Mouse (Mus musculus) stomach, postnatal 0 days (tissue): ENCODE measurements around the gene Adgrg6. TPM values are rescaled to one million over a fixed set of nuclear protein-coding genes. Genes with fewer than 3 reads are reported as not detected.

Experiments
- ATAC-seq: fragments of 200-750 bp; cut with Nextera tagmentation; 2 replicates; pipeline ENCODE4 v1.8.0; 2017; ENCODE audit not compliant: low FRiP score, low TSS enrichment
- DNase-seq: peaks from one replicate; pipeline ENCODE4 v3.0.0-alpha.2; 2016; ENCODE audit warnings: low spot score
- H3K27ac ChIP-seq: fragments of 300-500 bp; sonication (generic); replicated peaks from 2 replicates; pipeline ENCODE4 v1.5.1; 2014; ENCODE audit warnings: mild to moderate bottlenecking, control low read depth
- H3K27me3 ChIP-seq: fragments of 300-500 bp; sonication (generic); 2 replicates; pipeline ENCODE4 v1.6.1; 2014; ENCODE audit warnings: low read length; ENCODE audit not compliant: control insufficient read depth, insufficient read depth
- H3K36me3 ChIP-seq: fragments of 300-500 bp; sonication (generic); 2 replicates; pipeline ENCODE4 v1.6.1; 2014; ENCODE audit warnings: low read length, mixed read lengths; ENCODE audit not compliant: control insufficient read depth, insufficient read depth
- H3K4me1 ChIP-seq: fragments of 300-500 bp; sonication (generic); replicated peaks from 2 replicates; pipeline ENCODE4 v1.6.1; 2014; ENCODE audit warnings: antibody characterized with exemption; ENCODE audit not compliant: control insufficient read depth, insufficient read depth
- H3K4me2 ChIP-seq: fragments of 300-500 bp; sonication (generic); replicated peaks from 2 replicates; pipeline ENCODE4 v1.6.1; 2014; ENCODE audit warnings: low read depth, mild to moderate bottlenecking, control low read depth, moderate library complexity
- H3K4me3 ChIP-seq: fragments of 300-500 bp; sonication (generic); 2 replicates; pipeline ENCODE4 v1.5.1; 2014; ENCODE audit warnings: low read depth, low read length, control low read depth
- H3K9ac ChIP-seq: fragments of 300-500 bp; sonication (generic); 2 replicates; pipeline ENCODE4 v1.6.1; 2014; ENCODE audit warnings: mild to moderate bottlenecking, low read length, control low read depth, mixed read lengths
- H3K9me3 ChIP-seq: fragments of 300-500 bp; sonication (generic); 2 replicates; pipeline ENCODE4 v1.6.1; 2016; ENCODE audit warnings: low read length; ENCODE audit not compliant: control insufficient read depth
- CTCF ChIP-seq: IDR thresholded peaks from 2 replicates; pipeline ENCODE4 v1.5.1; 2016; ENCODE audit warnings: antibody characterized with exemption, low read depth, mild to moderate bottlenecking, moderate library complexity
- EP300 ChIP-seq: optimal IDR thresholded peaks from 2 replicates; pipeline ENCODE3; 2016; ENCODE audit warnings: antibody characterized with exemption
- WGBS: fragments of 180-500 bp; shearing (Covaris S2); extraction: QIAGEN DNeasy Blood & Tissue Kit; methylation state at CpG from one replicate; pipeline ENCODE4 v1.1.7; 2014; 5-methylcytosine and 5-hydroxymethylcytosine counted together
- polyA plus RNA-seq: library from polyadenylated mRNA; unstranded; fragments of >200 nt; fragmentation: Nextera tagmentation; extraction: Ambion mirVana; gene quantifications from 2 replicates; pipeline ENCODE4 v1.2.1, GENCODE M21; 2015

Adgrg6 gene
- polyA plus RNA-seq, 1 experiment from 2014 or later, result 8.1 TPM

DNA sequence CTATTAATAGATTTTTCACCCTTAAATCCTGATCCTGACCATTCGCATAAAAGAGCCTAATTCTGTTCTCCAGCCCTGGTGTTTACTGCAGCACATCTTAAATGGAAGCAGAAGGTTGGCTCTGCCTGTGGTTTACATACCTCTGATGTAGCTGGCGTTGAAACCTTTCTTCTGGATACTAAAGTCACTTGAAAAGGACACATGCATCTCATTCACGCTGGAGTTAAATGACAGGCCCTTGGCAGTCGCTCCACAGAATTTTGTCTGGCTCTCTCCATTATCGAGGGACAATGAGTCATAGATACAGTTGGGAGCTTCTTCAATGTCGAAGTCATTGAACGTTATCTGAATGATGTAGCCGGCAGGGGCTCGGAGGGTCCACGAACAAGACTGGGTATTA lies 76.8 kb downstream of the Adgrg6 start:
- ATAC-seq (no peak), DNase-seq (no peak)
- WGBS, result 78% methylated on average over 10 of the region's 10 CpGs
- Histone ChIP-seq H3K27ac (no peak overlapping the region), H3K9me3 (no peaks in the 10 kb centered on the region), H3K27me3 (no peaks in the 10 kb centered on the region), H3K4me2 (no peak overlapping the region), H3K4me1 (no peaks in the 10 kb centered on the region), H3K4me3 (no peak overlapping the region), H3K36me3 (no peaks in the 10 kb centered on the region), H3K9ac (no peak overlapping the region)
- TF ChIP-seq EP300, result no peak
- TF ChIP-seq CTCF, result no peak

DNA sequence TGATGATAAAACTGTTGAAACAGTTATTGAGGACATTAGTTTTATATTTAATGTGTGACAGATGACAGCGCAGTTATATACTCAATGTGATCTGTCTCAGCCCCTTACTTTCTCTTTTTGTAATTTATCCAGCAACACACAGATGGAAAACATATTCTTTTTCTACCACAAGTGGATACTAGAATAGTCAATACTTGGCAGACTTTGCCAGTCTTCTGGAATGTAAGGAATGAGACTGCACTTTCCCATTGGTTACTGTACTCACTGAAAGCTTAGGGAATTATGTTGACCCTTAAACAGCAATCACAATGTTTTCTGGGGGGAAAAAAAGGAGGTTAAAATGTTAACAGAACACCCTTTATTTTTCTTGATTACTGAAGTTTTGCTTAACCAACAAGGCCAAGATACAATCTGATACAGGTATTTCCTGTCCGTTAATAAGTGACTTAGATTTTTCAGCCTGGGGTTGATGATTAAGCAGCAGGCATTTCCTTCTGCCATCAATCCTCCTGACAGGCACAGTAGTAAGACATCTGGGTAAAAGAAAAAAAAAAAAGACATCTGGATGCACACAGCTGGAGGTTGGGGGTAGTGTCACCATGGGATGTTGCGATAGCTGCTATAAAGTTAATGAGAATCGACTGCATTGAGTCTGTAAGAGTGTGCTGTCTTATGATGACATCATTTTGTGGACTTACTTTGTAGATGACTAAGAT lies 81.5 kb downstream of the Adgrg6 start:
- Histone ChIP-seq H3K9me3 (no peaks in the 10 kb centered on the region), H3K9ac (no peak overlapping the region), H3K27ac (no peak overlapping the region), H3K27me3 (no peaks in the 10 kb centered on the region), H3K4me1 (no peaks in the 10 kb centered on the region), H3K4me3 (no peak overlapping the region), H3K36me3 (no peaks in the 10 kb centered on the region), H3K4me2 (no peak overlapping the region)
- ATAC-seq (0 out of 2 replicates have a peak, but pooled peaks have one; percentile 32), DNase-seq (no peak)
- WGBS, result 58% methylated on average over 4 of the region's 4 CpGs
- TF ChIP-seq CTCF, result no peak
- TF ChIP-seq EP300, result no peak

DNA sequence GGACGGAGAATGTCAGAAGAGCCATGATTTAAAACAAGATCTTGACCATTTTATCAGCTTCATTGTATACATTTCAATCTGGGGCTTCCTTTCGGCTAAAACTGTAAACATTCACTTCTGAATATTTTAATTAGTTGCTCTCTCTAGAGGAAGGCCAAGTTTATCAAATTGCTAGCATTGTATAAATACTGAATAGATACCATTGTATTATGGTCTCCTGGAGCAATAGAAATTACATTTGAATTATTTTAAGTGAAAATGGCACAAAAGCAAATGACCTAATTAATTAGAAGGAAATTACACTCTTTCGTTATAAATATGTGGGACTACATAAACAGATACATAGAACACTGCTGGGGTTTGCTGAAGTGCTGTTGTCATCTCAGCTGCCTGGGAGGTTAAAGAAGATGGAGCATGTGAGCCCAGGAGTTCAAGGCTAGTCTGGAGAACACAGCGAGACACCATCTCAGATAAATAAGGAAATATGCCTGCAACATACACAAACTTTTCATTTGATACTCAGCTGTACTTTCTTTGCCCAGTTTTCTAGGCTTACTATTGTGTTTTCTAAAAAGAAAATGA lies 84.4 kb downstream of the Adgrg6 start:
- H3K4me1 ChIP-seq, result no peaks in the 10 kb centered on the region
- no peak overlapping the region for H3K9ac ChIP-seq
- H3K9me3 ChIP-seq, result no peaks in the 10 kb centered on the region
- no peak for DNase-seq
- WGBS, result 56% methylated on average over 4 of the region's 4 CpGs
- H3K27me3 ChIP-seq, result no peaks in the 10 kb centered on the region
- ATAC-seq, result no peak
- H3K36me3 ChIP-seq, result no peaks in the 10 kb centered on the region
- no peak overlapping the region for H3K4me3 ChIP-seq
- TF ChIP-seq EP300 (no peak), CTCF (no peak)
- no peak overlapping the region for H3K4me2 ChIP-seq
- H3K27ac ChIP-seq, result no peak overlapping the region

DNA sequence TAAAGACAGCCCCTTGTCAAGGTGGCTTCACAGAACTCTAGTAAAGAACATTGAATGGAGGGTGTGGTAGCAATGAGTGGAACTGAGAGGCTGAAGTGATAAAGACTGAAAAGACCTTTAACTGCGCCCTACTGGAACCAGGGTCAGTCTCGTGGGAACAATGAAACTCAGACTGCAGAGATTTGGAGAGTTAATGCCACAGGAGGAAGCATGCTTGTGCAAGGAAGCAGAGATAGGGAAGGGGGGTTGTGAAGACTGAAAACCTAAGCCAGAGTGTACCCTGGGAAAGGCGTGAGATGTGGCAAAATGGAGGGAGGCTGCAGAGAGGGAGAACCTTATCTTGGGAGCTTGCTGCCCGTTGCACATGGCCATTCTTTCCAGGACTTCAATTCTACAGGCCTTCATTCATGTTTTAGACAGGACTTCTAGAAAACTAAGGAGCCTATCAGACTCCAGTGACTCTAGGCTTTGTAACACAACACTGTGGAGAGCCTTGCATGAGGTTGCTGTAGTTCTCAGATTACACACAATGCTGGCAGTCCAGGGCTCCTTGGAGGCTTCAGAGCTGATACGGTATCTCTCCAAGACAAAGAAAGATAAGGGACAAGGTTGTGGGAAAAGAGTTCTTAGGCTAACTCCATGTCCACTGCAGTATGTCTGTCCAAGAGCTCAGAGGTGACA lies 85.1 kb downstream of the Adgrg6 start:
- no peaks in the 10 kb centered on the region for H3K36me3 ChIP-seq
- DNase-seq (no peak), ATAC-seq (no peak; the same call in 1 of the 2 replicates)
- no peak overlapping the region for H3K9ac ChIP-seq
- 42% methylated on average over 5 of the region's 5 CpGs for WGBS
- no peak overlapping the region for H3K4me3 ChIP-seq
- no peak for TF ChIP-seq CTCF
- TF ChIP-seq EP300, result no peak
- no peaks in the 10 kb centered on the region for H3K4me1 ChIP-seq
- H3K27ac ChIP-seq, result no peak overlapping the region
- no peaks in the 10 kb centered on the region for H3K9me3 ChIP-seq
- H3K27me3 ChIP-seq, result no peaks in the 10 kb centered on the region
- H3K4me2 ChIP-seq, result no peak overlapping the region

DNA sequence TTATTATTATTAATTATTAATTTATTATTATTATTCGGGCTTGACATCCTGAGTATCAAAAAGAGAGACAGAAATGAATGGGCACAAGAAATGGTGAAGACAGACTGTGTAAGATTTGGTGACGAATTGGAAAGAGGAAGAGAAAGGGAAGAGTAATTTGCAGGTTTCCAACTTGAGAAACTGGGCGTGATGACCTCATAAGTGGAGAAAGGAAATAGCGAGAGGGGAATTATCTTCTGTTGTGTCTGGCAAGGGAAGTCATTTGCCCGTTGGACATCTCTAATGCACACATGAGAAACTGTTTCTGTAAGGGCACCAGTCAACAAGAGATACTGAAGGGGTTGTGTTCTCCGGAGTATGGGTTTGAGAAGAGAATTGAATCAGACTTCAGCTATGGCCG lies 85.6 kb downstream of the Adgrg6 start:
- Histone ChIP-seq H3K27ac (no peak overlapping the region), H3K4me1 (no peaks in the 10 kb centered on the region), H3K36me3 (no peaks in the 10 kb centered on the region), H3K27me3 (no peaks in the 10 kb centered on the region), H3K9ac (no peak overlapping the region), H3K4me3 (no peak overlapping the region), H3K9me3 (no peaks in the 10 kb centered on the region), H3K4me2 (no peak overlapping the region)
- no peak for DNase-seq
- 73% methylated on average over 7 of the region's 7 CpGs for WGBS
- ATAC-seq, result no peak
- TF ChIP-seq EP300 (no peak), CTCF (no peak)

DNA sequence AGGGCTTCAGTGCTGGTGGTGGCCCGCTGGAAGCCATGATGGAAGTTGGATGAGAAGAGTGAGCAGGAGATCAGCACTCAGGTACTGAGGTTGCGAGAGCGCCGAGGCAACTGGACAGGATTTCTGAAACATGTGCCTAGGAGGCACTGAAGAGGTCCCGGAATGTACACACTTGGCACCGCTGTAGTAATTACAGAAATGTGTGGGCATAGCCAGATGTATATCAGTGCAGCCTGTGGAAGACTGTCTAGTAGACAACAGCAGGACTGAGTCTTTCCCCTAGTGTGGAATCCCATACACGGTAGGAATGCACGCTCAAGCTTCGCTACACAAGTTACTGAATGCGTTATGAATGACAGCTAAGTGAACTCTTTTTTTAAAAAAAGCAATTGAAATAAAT lies 86.1 kb downstream of the Adgrg6 start:
- H3K27ac ChIP-seq, result no peak overlapping the region
- H3K9ac ChIP-seq, result no peak overlapping the region
- no peaks in the 10 kb centered on the region for H3K4me1 ChIP-seq
- no peaks in the 10 kb centered on the region for H3K9me3 ChIP-seq
- no peak overlapping the region for H3K4me3 ChIP-seq
- DNase-seq, result no peak
- 94% methylated on average over 10 of the region's 10 CpGs for WGBS
- H3K27me3 ChIP-seq, result no peaks in the 10 kb centered on the region
- H3K4me2 ChIP-seq, result no peak overlapping the region
- TF ChIP-seq CTCF (no peak), EP300 (no peak)
- no peaks in the 10 kb centered on the region for H3K36me3 ChIP-seq
- ATAC-seq, result no peak
